Mouse (Mus musculus): ENCODE measurements around the gene Lysmd2.
"Not testable (repeated sequence)": the region's sequence is repeated elsewhere in the genome, so short reads cannot be mapped to it uniquely, and the experiment has no call there.

Lysmd2 gene

GRCm38 (mm10) chr9:75625556-75626307, at the start of gene Lysmd2:
Lysmd2 (plus strand) TSS chr9:75625741.
- peak; percentile 81 for DNase-seq (ENCODE audit: low spot score)

GRCm38 (mm10) chr9:75579321-75579720, 46.2 kb upstream of the Lysmd2 start:
- DNase-seq (ENCODE audit: low spot score) = no peak

- DNase-seq (ENCODE audit: low spot score) = no peak
These were observed 43.7 kb upstream of the Lysmd2 start for GRCm38 (mm10) chr9:75581694-75582350.

GRCm38 (mm10) chr9:75589850-75590790, 35.4 kb upstream of the Lysmd2 start:
- no peak for DNase-seq (ENCODE audit: low spot score)

GRCm38 (mm10) chr9:75593481-75593880, 32.1 kb upstream of the Lysmd2 start:
- no peak for DNase-seq (ENCODE audit: low spot score)

GRCm38 (mm10) chr9:75597036-75597435, 28.5 kb upstream of the Lysmd2 start:
- DNase-seq (ENCODE audit: low spot score) = no peak

- no peak for DNase-seq (ENCODE audit: low spot score)
These were observed 27.9 kb upstream of the Lysmd2 start for GRCm38 (mm10) chr9:75597596-75597995.

GRCm38 (mm10) chr9:75599191-75599841, 26.2 kb upstream of the Lysmd2 start:
- no peak for DNase-seq (ENCODE audit: low spot score)

GRCm38 (mm10) chr9:75600166-75600934, 25.2 kb upstream of the Lysmd2 start:
- no peak for DNase-seq (ENCODE audit: low spot score)

GRCm38 (mm10) chr9:75601510-75601909, 24.0 kb upstream of the Lysmd2 start:
- DNase-seq (ENCODE audit: low spot score) = no peak

GRCm38 (mm10) chr9:75607496-75607895, 18.0 kb upstream of the Lysmd2 start:
- DNase-seq (ENCODE audit: low spot score) = no peak

- DNase-seq (ENCODE audit: low spot score) = no peak
These were observed 16.0 kb upstream of the Lysmd2 start for GRCm38 (mm10) chr9:75609505-75609904.

- DNase-seq (ENCODE audit: low spot score) = no peak
These were observed 15.6 kb upstream of the Lysmd2 start for GRCm38 (mm10) chr9:75609965-75610364.

GRCm38 (mm10) chr9:75610571-75611493, 14.7 kb upstream of the Lysmd2 start, which contains the start of gene Tmod2:
Tmod2 (minus strand) TSS chr9:75611325.
- peak; percentile 24 for DNase-seq (ENCODE audit: low spot score)

- DNase-seq (ENCODE audit: low spot score) = no peak
These were observed 9.0 kb upstream of the Lysmd2 start for GRCm38 (mm10) chr9:75616560-75616959.

GRCm38 (mm10) chr9:75618836-75619400, 6.6 kb upstream of the Lysmd2 start:
- DNase-seq (ENCODE audit: low spot score) = no peak

GRCm38 (mm10) chr9:75619761-75620160, 5.8 kb upstream of the Lysmd2 start:
- not testable (repeated sequence) for DNase-seq (ENCODE audit: low spot score)

GRCm38 (mm10) chr9:75621428-75621827, 4.1 kb upstream of the Lysmd2 start:
- DNase-seq (ENCODE audit: low spot score) = no peak

GRCm38 (mm10) chr9:75624983-75625555, 472 bp upstream of the Lysmd2 start:
- no peak for DNase-seq (ENCODE audit: low spot score)
